33 mouse cellular contexts compared by ENCODE assay signal in genomic region chr5:143961176-143961575, GRCm38 (mm10). TPM values are rescaled to one million over a fixed set of nuclear protein-coding genes. Genes with fewer than 3 reads are reported as not detected.
"Had no signal": no experiment of that assay in that cellular context is flagged by ENCODE, and none has a peak within 500 bp of the region (broad histone marks: within the 10 kb centered on the region; RNA-seq: fewer than 3 reads in every experiment).

No protein-coding gene starts in this region.

- H3K4me1 ChIP-seq: heart, embryonic 12.5 days; heart, embryonic 13.5 days; heart, embryonic 15.5 days; hindbrain, embryonic 10.5 days; hindbrain, embryonic 12.5 days; hindbrain, embryonic 13.5 days; hindbrain, embryonic 15.5 days; intestine, embryonic 15.5 days had no signal

- H3K27ac ChIP-seq: heart, embryonic 13.5 days; heart, embryonic 15.5 days; hindbrain, embryonic 10.5 days; hindbrain, embryonic 12.5 days; hindbrain, embryonic 13.5 days; hindbrain, embryonic 14.5 days; hindbrain, embryonic 15.5 days; hindbrain, postnatal 0 days; intestine, embryonic 15.5 days; kidney, embryonic 15.5 days; kidney, postnatal 0 days; layer of hippocampus, adult 2 months; left cerebral cortex, adult 2 months had no signal

- H3K9me3 ChIP-seq: heart, embryonic 15.5 days; hindbrain, embryonic 13.5 days; hindbrain, embryonic 15.5 days; intestine, embryonic 15.5 days; kidney, embryonic 15.5 days had no signal

- H3K4me3 ChIP-seq: heart, embryonic 12.5 days; heart, embryonic 13.5 days; heart, embryonic 15.5 days; hindbrain, embryonic 10.5 days; hindbrain, embryonic 12.5 days; hindbrain, embryonic 13.5 days; hindbrain, embryonic 15.5 days; intestine, embryonic 15.5 days; kidney, embryonic 15.5 days; layer of hippocampus, adult 2 months; left cerebral cortex, adult 2 months had no signal

- H3K36me3 ChIP-seq: heart, embryonic 12.5 days; heart, embryonic 13.5 days; heart, embryonic 15.5 days; hindbrain, embryonic 10.5 days; intestine, embryonic 15.5 days; kidney, embryonic 15.5 days had no signal

- DNase-seq: heart, postnatal 14 days; heart, postnatal 36 days; kidney, adult 11 months; kidney, adult 18-20 months; kidney, adult 2 months; kidney, adult 8-10 months; kidney, adult 9 months; kidney, postnatal 10 days; kidney, postnatal 14 days; kidney, postnatal 25 days; kidney, postnatal 36 days; kidney, postnatal 4 days; layer of hippocampus, adult 9-11 months; layer of hippocampus, postnatal 36 days had no signal

- H3K27me3 ChIP-seq: heart, embryonic 12.5 days; heart, embryonic 13.5 days; heart, embryonic 15.5 days; hindbrain, embryonic 12.5 days; hindbrain, embryonic 13.5 days; hindbrain, embryonic 15.5 days; intestine, embryonic 15.5 days; kidney, embryonic 15.5 days had no signal

RNA-seq across cellular contexts. Expression of gene Rsph10b, which starts 28.3 kb away (rescaled TPM):
- total RNA-seq: hematopoietic stem cell, adult 5-6 weeks had no signal

RNA-seq across cellular contexts. Expression of gene Gm42421, which starts 33.2 kb away (rescaled TPM):
- total RNA-seq: heart, postnatal 25 days; heart, postnatal 36 days; hematopoietic stem cell, adult 5-6 weeks had no signal
- polyA plus RNA-seq: heart, embryonic 16.5 days; kidney, adult 2 months; kidney, embryonic 16.5 days; large intestine, adult 2 months had no signal
